Mouse (Mus musculus) adrenal gland, adult (tissue): ENCODE measurements at regions not wholly inside any gene's neighbourhood (a gene's known extent, or its start where the extent isn't known, plus 50 kb on each side); places are given as distances from the start of the nearest gene placed in this dataset.

Source experiments
- DNase-seq, 2 experiments: peaks; one replicate each; pipeline ENCODE4 v3.0.0; 2022 to 2023; ENCODE audit warnings: low spot score in 1 of 2; ENCODE audit not compliant: inconsistent age in 2 of 2

GRCm38 (mm10) chr3:62985033-62985432 lies 256.3 kb upstream of the Mme start:
- no peak for DNase-seq

GRCm38 (mm10) chr3:62976906-62977305 lies 264.4 kb upstream of the Mme start:
- DNase-seq, result no peak

- no peak for DNase-seq
These were observed 278.1 kb upstream of the Mme start for GRCm38 (mm10) chr3:62963244-62963643.

- peak; percentile 15 to 58 for DNase-seq
These were observed 278.7 kb upstream of the Mme start for GRCm38 (mm10) chr3:62962608-62963007.

- no peak for DNase-seq
These were observed 296.0 kb upstream of the Mme start for GRCm38 (mm10) chr3:62945356-62945755.

- DNase-seq, result no peak
These were observed 302.7 kb upstream of the Mme start for GRCm38 (mm10) chr3:62938601-62939000.

GRCm38 (mm10) chr3:62924441-62924840 lies 316.9 kb upstream of the Mme start:
- peak in 1 of 2 experiments; percentile 45 for DNase-seq

- DNase-seq, result no peak
These were observed 312.0 kb upstream of the Gpr149 start for GRCm38 (mm10) chr3:62916899-62917298.

GRCm38 (mm10) chr3:62885104-62885503 lies 280.2 kb upstream of the Gpr149 start:
- no peak for DNase-seq

GRCm38 (mm10) chr3:62882310-62883073 lies 277.6 kb upstream of the Gpr149 start:
- DNase-seq, result no peak

GRCm38 (mm10) chr3:62860731-62861130 lies 255.8 kb upstream of the Gpr149 start:
- DNase-seq, result peak in 1 of 2 experiments; percentile 25

- no peak for DNase-seq
These were observed 230.9 kb upstream of the Gpr149 start for GRCm38 (mm10) chr3:62835695-62836476.

- no peak for DNase-seq
These were observed 219.0 kb upstream of the Gpr149 start for GRCm38 (mm10) chr3:62823892-62824291.

GRCm38 (mm10) chr3:62801044-62801443 lies 196.1 kb upstream of the Gpr149 start:
- DNase-seq, result no peak

GRCm38 (mm10) chr3:62786233-62786632 lies 181.3 kb upstream of the Gpr149 start:
- no peak for DNase-seq
